Mouse (Mus musculus): ENCODE data around the gene Etv5. TPM values are rescaled to one million over a fixed set of nuclear protein-coding genes. Genes with fewer than 3 reads are reported as not detected.

Gene Etv5
- polyA plus RNA-seq, 1 experiment from 2014 or later, result 14.3 TPM

DNA sequence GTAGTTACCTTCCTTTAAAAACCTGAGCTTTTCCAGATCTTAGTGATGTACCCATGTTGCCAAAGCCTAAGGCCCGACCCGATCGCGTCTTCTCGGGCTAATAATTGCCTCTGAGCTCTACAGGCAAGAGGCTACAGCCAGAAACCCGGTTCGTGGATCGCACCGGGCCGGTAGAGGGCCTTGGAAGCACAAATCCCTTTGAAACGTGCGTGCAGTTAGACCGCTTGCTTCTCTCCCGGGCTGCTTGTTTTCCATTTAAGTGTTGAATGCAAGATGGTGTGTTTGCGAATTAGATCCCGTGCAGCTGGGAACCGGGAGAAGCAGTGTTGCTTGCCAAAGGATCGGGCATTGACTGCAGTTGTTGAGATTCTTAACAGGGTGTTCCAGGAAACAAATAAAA lies 750 bp upstream of the Etv5 start:
- Histone ChIP-seq H3K4me3 (ENCODE audit: control insufficient read depth in 1 of 2, insufficient read depth in 1 of 2, low read depth in 1 of 2, low read length in 2 of 2) (peak overlapping the region; percentile 41 to 43), H3K9ac (ENCODE audit: low read length) (peak overlapping the region; percentile 68), H3K4me2 (ENCODE audit: low read length) (peak overlapping the region; percentile 78), H3K27ac (replicated peaks in 1 of 2; ENCODE audit: control insufficient read depth in 1 of 2, insufficient read depth in 1 of 2, low read depth in 2 of 2, low read length in 2 of 2) (peak overlapping the region; percentile 82 to 83), H3K27me3 (ENCODE audit: control insufficient read depth, insufficient read depth, low read length) (no peaks in the 10 kb centered on the region), H3K4me1 (ENCODE audit: control insufficient read depth in 2 of 2, insufficient read depth in 2 of 2, low read length in 2 of 2) (peaks cover 15 to 16% of the 10 kb centered on the region in 2 experiments), H3K9me3 (ENCODE audit: control insufficient read depth, low read length) (no peaks in the 10 kb centered on the region), H3K36me3 (ENCODE audit: control insufficient read depth, insufficient read depth, low read length) (peaks cover 3% of the 10 kb centered on the region; the same call in 1 of the 2 replicates)
- WGBS, result under 1% methylated on average over 18 of the region's 18 CpGs
- ATAC-seq (ENCODE audit: insufficient number of reproducible peaks, insufficient read depth, low FRiP score, low read depth), result no peak

DNA sequence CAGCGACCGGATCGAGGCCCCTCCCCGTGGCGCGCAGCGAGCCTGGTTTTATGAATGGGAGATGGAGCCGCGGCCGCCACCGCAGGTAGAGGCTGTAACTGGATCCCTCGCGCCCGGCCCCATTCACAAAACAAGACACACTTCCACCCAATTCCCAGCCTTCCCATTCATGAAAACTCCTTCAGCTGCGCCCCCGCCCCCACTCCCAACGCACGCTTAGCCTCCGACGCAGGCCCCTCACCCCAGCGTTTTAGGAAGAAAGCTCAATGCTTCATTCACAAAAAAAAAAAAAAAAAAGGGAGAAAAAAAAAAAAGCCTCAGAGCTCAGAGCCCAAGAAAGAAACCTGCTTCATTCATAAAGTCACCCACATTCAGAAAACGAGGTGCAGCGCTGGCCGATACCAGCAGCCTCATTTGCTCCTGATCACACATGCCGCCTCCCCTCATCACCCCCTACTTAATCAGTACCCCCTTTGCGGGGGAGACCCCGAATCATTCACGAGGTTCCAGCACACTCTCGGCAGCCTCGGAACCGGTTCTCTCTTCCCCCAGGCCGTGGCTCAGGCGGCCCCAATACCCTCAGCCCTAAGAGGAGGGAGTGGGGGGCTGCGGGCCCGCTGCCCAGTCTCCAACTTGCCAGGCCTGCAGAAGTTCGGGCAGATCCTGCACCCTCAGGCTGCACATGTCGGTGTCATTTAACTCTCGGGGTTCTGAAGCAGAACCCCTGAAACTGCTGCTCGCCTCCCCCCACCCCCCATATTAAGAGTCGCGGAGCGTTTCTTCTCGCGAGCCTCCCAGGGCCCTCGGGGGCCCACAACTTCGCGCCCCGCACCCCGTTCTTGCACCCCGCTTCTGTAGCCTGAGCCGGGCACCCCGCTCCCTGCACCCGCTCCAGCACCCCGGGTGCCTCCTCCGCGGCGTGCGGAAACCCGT lies 812 bp downstream of the Etv5 start:
- Histone ChIP-seq H3K9ac (ENCODE audit: low read length) (peak overlapping the region; percentile 88), H3K27ac (replicated peaks in 1 of 2; ENCODE audit: control insufficient read depth in 1 of 2, insufficient read depth in 1 of 2, low read depth in 2 of 2, low read length in 2 of 2) (peak overlapping the region; percentile 70), H3K4me3 (ENCODE audit: control insufficient read depth in 1 of 2, insufficient read depth in 1 of 2, low read depth in 1 of 2, low read length in 2 of 2) (peak overlapping the region; percentile 86 to 97), H3K9me3 (ENCODE audit: control insufficient read depth, low read length) (no peaks in the 10 kb centered on the region), H3K27me3 (ENCODE audit: control insufficient read depth, insufficient read depth, low read length) (no peaks in the 10 kb centered on the region), H3K36me3 (ENCODE audit: control insufficient read depth, insufficient read depth, low read length) (peaks cover 3% of the 10 kb centered on the region; the same call in 1 of the 2 replicates), H3K4me2 (ENCODE audit: low read length) (peak overlapping the region; percentile 99), H3K4me1 (ENCODE audit: control insufficient read depth in 2 of 2, insufficient read depth in 2 of 2, low read length in 2 of 2) (peaks cover 12 to 15% of the 10 kb centered on the region in 2 experiments)
- peak; percentile 4; the same call in 1 of the 2 replicates for ATAC-seq (ENCODE audit: insufficient number of reproducible peaks, insufficient read depth, low FRiP score, low read depth)
- under 1% methylated on average over 58 of the region's 59 CpGs for WGBS

DNA sequence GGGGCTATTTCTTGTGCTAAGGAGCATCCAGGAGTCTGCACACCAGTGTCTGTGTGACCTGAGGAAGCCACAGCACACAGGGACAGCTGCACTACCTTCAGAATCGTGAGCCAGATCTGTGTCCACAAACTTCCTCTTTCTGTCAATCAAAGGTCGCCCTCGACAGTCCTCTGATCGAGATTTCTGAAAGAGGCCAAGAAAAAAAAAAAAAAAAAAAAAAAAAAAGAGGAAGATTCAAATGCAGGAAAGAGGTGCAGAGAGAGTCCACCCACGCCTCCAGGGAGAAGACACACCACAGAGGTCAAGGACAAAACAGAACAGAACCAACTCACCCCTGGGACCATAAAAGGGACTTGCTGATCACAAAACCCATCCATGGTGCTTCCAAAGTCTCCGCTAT lies 3.4 kb downstream of the Etv5 start:
- no peak for ATAC-seq (ENCODE audit: insufficient number of reproducible peaks, insufficient read depth, low FRiP score, low read depth)
- Histone ChIP-seq H3K36me3 (ENCODE audit: control insufficient read depth, insufficient read depth, low read length) (peaks cover 3% of the 10 kb centered on the region; the same call in 1 of the 2 replicates), H3K27me3 (ENCODE audit: control insufficient read depth, insufficient read depth, low read length) (no peaks in the 10 kb centered on the region), H3K4me2 (ENCODE audit: low read length) (no peak overlapping the region), H3K9ac (ENCODE audit: low read length) (no peak overlapping the region), H3K27ac (replicated peaks in 1 of 2; ENCODE audit: control insufficient read depth in 1 of 2, insufficient read depth in 1 of 2, low read depth in 2 of 2, low read length in 2 of 2) (no peak overlapping the region), H3K9me3 (ENCODE audit: control insufficient read depth, low read length) (no peaks in the 10 kb centered on the region), H3K4me3 (ENCODE audit: control insufficient read depth in 1 of 2, insufficient read depth in 1 of 2, low read depth in 1 of 2, low read length in 2 of 2) (no peak overlapping the region), H3K4me1 (ENCODE audit: control insufficient read depth in 2 of 2, insufficient read depth in 2 of 2, low read length in 2 of 2) (peaks cover 10 to 15% of the 10 kb centered on the region in 2 experiments)
- 53% methylated on average over 6 of the region's 6 CpGs for WGBS

DNA sequence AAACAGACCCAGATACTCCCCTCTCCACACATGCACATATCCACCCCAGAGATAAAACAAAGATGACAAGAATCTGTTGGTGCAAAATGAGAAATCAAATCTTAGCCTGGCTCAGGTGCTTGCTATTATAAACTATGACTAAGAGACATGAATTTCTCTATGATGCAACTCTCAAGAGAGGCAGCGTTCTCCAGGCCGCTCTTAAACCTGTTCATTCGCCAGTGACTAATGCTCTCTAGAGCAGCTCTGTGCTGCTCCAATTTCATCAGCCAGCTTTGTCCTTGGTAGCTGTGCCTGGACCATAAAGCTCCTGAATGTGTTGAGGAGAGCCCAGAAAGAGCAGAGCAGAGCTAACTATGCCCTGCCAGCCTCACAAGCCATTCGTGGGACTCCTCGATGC lies 5.0 kb downstream of the Etv5 start:
- Histone ChIP-seq H3K36me3 (ENCODE audit: control insufficient read depth, insufficient read depth, low read length) (peaks cover 3% of the 10 kb centered on the region; the same call in 1 of the 2 replicates), H3K4me1 (ENCODE audit: control insufficient read depth in 2 of 2, insufficient read depth in 2 of 2, low read length in 2 of 2) (peaks cover 6 to 20% of the 10 kb centered on the region in 2 experiments), H3K4me2 (ENCODE audit: low read length) (no peak overlapping the region), H3K9me3 (ENCODE audit: control insufficient read depth, low read length) (no peaks in the 10 kb centered on the region), H3K9ac (ENCODE audit: low read length) (no peak overlapping the region), H3K4me3 (ENCODE audit: control insufficient read depth in 1 of 2, insufficient read depth in 1 of 2, low read depth in 1 of 2, low read length in 2 of 2) (no peak overlapping the region), H3K27me3 (ENCODE audit: control insufficient read depth, insufficient read depth, low read length) (no peaks in the 10 kb centered on the region), H3K27ac (replicated peaks in 1 of 2; ENCODE audit: control insufficient read depth in 1 of 2, insufficient read depth in 1 of 2, low read depth in 2 of 2, low read length in 2 of 2) (no peak overlapping the region)
- ATAC-seq (ENCODE audit: insufficient number of reproducible peaks, insufficient read depth, low FRiP score, low read depth), result no peak
- WGBS, result 68% methylated on average over 5 of the region's 5 CpGs

DNA sequence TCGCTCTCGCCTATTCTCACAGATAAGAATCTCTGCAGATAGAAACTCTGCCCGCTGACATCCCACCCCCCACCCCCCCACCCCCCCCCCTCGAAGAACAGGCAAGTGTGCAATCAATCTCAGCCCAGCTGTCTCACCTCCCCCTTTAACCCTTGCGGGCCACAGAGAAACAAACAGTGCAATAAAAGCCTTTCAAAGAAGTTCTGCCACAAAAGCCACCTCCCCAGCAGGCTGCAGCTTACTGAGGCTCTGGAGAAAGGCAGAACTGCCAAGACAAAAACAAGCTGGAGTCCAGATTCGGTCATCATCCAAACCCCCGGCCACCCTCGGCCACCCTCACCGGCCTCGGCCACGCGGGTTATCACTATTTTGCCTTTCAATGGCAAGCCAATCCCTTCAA lies 5.6 kb downstream of the Etv5 start:
- Histone ChIP-seq H3K27me3 (ENCODE audit: control insufficient read depth, insufficient read depth, low read length) (no peaks in the 10 kb centered on the region), H3K9ac (ENCODE audit: low read length) (no peak overlapping the region)

DNA sequence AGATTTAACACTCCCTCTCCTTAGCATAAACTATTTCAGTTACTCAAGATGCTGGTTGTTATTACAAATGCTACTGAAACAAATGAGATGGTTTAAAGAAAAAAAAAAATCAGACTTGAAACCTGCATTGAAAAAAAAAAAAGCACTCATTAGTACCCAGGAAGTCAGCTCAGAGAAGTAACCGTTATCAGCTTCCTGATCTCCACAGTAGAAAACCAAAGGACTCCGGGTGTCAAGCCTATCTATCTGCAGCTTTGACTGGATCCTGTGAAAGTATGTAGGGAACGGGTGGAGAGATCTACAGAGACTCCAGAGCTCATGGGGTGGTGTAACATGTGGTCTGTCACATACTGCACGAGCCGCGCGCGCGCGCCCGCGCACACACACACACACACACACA lies 7.7 kb downstream of the Etv5 start:
- no peak for ATAC-seq (ENCODE audit: insufficient number of reproducible peaks, insufficient read depth, low FRiP score, low read depth)
- Histone ChIP-seq H3K27ac (replicated peaks in 1 of 2; ENCODE audit: control insufficient read depth in 1 of 2, insufficient read depth in 1 of 2, low read depth in 2 of 2, low read length in 2 of 2) (no peak overlapping the region), H3K4me3 (ENCODE audit: control insufficient read depth in 1 of 2, insufficient read depth in 1 of 2, low read depth in 1 of 2, low read length in 2 of 2) (no peak overlapping the region), H3K9ac (ENCODE audit: low read length) (no peak overlapping the region), H3K27me3 (ENCODE audit: control insufficient read depth, insufficient read depth, low read length) (no peaks in the 10 kb centered on the region), H3K4me2 (ENCODE audit: low read length) (no peak overlapping the region), H3K4me1 (ENCODE audit: control insufficient read depth in 2 of 2, insufficient read depth in 2 of 2, low read length in 2 of 2) (peaks cover 19 to 25% of the 10 kb centered on the region in 2 experiments), H3K36me3 (ENCODE audit: control insufficient read depth, insufficient read depth, low read length) (peaks cover 6% of the 10 kb centered on the region; the same call in 1 of the 2 replicates), H3K9me3 (ENCODE audit: control insufficient read depth, low read length) (no peaks in the 10 kb centered on the region)
- 84% methylated on average over 12 of the region's 12 CpGs for WGBS

More for the DNA sequence above, 5.6 kb downstream of the Etv5 start:
- Histone ChIP-seq H3K4me2 (ENCODE audit: low read length) (no peak overlapping the region), H3K9me3 (ENCODE audit: control insufficient read depth, low read length) (no peaks in the 10 kb centered on the region), H3K36me3 (ENCODE audit: control insufficient read depth, insufficient read depth, low read length) (peaks cover 3% of the 10 kb centered on the region; the same call in 1 of the 2 replicates), H3K4me3 (ENCODE audit: control insufficient read depth in 1 of 2, insufficient read depth in 1 of 2, low read depth in 1 of 2, low read length in 2 of 2) (no peak overlapping the region), H3K27ac (replicated peaks in 1 of 2; ENCODE audit: control insufficient read depth in 1 of 2, insufficient read depth in 1 of 2, low read depth in 2 of 2, low read length in 2 of 2) (no peak overlapping the region), H3K4me1 (ENCODE audit: control insufficient read depth in 2 of 2, insufficient read depth in 2 of 2, low read length in 2 of 2) (peaks cover 12 to 25% of the 10 kb centered on the region in 2 experiments)
- ATAC-seq (ENCODE audit: insufficient number of reproducible peaks, insufficient read depth, low FRiP score, low read depth), result no peak
- WGBS, result 33% methylated on average over 12 of the region's 12 CpGs

DNA sequence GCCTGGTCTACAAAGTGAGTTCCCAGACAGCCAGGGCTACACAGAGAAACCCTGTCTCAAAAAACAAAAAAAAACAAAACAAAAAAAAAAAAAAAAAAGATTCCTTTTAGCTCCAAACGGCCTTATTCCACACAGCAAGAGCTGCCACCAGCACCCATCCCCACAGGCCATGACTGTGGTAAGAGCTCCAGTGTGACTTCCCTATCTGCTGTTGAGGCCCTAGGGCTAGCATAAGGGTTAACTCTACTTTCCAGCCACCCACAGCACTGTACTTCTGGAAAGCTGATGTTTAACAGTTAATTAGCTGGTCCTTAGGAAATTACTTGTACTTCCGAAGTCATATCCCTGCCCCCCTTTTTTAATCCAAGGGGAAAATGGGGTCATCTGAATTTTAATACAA lies 8.2 kb downstream of the Etv5 start:
- Histone ChIP-seq H3K4me3 (ENCODE audit: control insufficient read depth in 1 of 2, insufficient read depth in 1 of 2, low read depth in 1 of 2, low read length in 2 of 2) (no peak overlapping the region), H3K36me3 (ENCODE audit: control insufficient read depth, insufficient read depth, low read length) (peaks cover 6% of the 10 kb centered on the region; the same call in 1 of the 2 replicates), H3K9ac (ENCODE audit: low read length) (no peak overlapping the region), H3K27ac (replicated peaks in 1 of 2; ENCODE audit: control insufficient read depth in 1 of 2, insufficient read depth in 1 of 2, low read depth in 2 of 2, low read length in 2 of 2) (no peak overlapping the region), H3K27me3 (ENCODE audit: control insufficient read depth, insufficient read depth, low read length) (no peaks in the 10 kb centered on the region), H3K9me3 (ENCODE audit: control insufficient read depth, low read length) (no peaks in the 10 kb centered on the region), H3K4me2 (ENCODE audit: low read length) (no peak overlapping the region), H3K4me1 (ENCODE audit: control insufficient read depth in 2 of 2, insufficient read depth in 2 of 2, low read length in 2 of 2) (peaks cover 19 to 25% of the 10 kb centered on the region in 2 experiments)
- ATAC-seq (ENCODE audit: insufficient number of reproducible peaks, insufficient read depth, low FRiP score, low read depth), result no peak
- 54% methylated on average over 2 of the region's 2 CpGs for WGBS

All from heart, embryonic 14.5 days (tissue).